Mouse (Mus musculus) G1E (cell line): ENCODE measurements around the gene Nelfa.

Experiments used
- CTCF ChIP-seq: IDR thresholded peaks from 2 replicates; pipeline ENCODE4 v1.5.1; 2012; ENCODE audit warnings: low read depth, low read length, inconsistent platforms, mixed read lengths
- GATA1 ChIP-seq: IDR thresholded peaks from 2 replicates; pipeline ENCODE4 v1.6.1; 2012; ENCODE audit warnings: borderline replicate concordance, low read length, inconsistent platforms, mixed read lengths
- POLR2AphosphoS5 ChIP-seq: IDR thresholded peaks from 2 replicates; pipeline ENCODE4 v1.6.1; 2012; ENCODE audit warnings: low read depth, low read length, inconsistent platforms; ENCODE audit not compliant: insufficient replicate concordance
- TAL1 ChIP-seq: conservative IDR thresholded peaks from 2 replicates; pipeline ENCODE4 v1.6.1; 2012; ENCODE audit warnings: low read depth, low read length, inconsistent platforms, mixed read lengths

GRCm38 (mm10) chr5:33953471-33954185, 17.4 kb upstream of the Nelfa start:
- TF ChIP-seq CTCF = no peak
- no peak for TF ChIP-seq GATA1
- no peak for TF ChIP-seq TAL1
- no peak for TF ChIP-seq POLR2AphosphoS5
